Mouse (Mus musculus) inflammation-experienced regulatory T-cells, adult 16 weeks (primary cell): ENCODE data around the gene Kif26a. TPM values are rescaled to one million over a fixed set of nuclear protein-coding genes. Genes with fewer than 3 reads are reported as not detected.

ENCODE experiments used
- polyA plus RNA-seq: library from polyadenylated mRNA; unstranded; fragments of 100-300 nt; shearing (Covaris generic); gene quantifications from one replicate; pipeline ENCODE4 v1.2.1, GENCODE M21; 2017

Gene Kif26a
- polyA plus RNA-seq: not detected

DNA sequence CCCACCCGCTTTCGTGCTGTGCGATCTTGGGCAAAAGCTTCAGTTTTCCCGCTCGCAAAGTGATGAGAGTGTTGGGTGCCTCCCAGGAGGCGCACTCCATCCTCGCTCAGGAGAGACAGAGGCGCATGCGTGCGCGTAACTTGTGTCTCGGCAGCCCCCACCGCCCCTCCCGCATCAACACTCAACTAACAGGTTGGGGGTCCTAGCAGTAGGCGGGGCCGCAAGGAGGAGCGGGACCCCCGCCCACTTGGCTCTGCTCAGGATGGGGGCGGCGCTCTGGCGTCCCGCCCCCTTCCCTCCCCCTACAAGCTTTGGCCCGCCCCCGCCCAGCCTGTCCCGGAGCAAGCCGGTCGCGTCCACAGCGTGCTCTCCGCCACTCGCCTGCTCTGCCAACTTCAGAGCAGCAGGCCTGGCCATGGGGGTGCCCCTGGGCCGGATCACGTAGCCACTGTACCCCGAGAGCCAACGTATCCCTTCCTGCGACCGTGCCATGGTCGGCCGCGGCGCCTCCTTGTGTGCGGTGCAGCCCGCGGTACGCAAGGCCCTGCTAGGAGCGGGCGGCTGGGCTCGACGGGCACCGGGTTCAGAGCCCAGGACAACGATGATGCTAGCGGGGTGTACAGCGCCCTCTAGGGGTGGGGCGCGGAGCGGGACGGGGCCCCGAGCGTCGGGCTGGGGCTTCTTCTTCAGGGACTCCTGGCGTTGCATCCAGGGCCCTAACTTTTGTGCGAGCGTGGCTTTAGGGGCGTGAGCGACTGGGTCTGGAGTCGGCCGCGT, at the start of gene Kif26a:
Kif26a (plus strand) TSS at position 334 of the 777 bp plus-strand sequence.

DNA sequence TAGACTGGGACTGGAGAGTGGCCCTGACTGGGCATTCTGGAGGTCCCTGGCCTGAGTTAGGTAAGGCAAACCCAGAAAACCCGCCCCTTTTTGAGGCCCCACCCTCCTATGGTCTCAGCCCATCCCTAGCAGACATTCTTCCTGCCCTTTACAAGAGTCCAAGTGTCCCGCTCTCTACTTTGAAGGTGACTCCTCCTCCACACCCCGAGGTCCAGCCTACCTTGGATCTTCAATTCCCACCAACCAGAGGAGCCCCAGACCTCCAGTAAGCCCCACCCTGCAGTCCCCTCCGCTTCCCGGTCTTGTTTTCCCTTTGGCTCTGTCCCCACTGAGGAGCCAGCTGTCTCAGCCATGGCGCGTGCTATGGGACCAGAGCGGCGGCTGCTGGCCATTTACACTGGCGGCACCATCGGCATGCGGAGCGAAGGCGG, 39.5 kb upstream of the Kif26a start, which contains the start of gene Aspg:
Aspg (plus strand) TSS at position 139 of the 431 bp plus-strand sequence.

Other genes starting within 250 kb of the Kif26a start
- 4.3 TPM for gene Ppp1r13b, start 238.1 kb upstream of the Kif26a start, polyA plus RNA-seq
- 204 TPM for gene Atp5mpl, start 179.2 kb upstream of the Kif26a start, polyA plus RNA-seq
- gene Tdrd9, start 174.6 kb upstream of the Kif26a start, polyA plus RNA-seq: not detected
- gene Rd3l, start 164.9 kb upstream of the Kif26a start, polyA plus RNA-seq: not detected
- gene Aspg, start 39.5 kb upstream of the Kif26a start, polyA plus RNA-seq: not detected